Mouse (Mus musculus) brown adipose tissue, adult 24 weeks (tissue): ENCODE measurements around the gene Dmkn. TPM values are rescaled to one million over a fixed set of nuclear protein-coding genes. Genes with fewer than 3 reads are reported as not detected.
"Not testable (repeated sequence)": the region's sequence is repeated elsewhere in the genome, so short reads cannot be mapped to it uniquely, and the experiment has no call there.

Experiments used
- H3K27ac ChIP-seq: fragments of 200-500 bp; replicated peaks from 2 replicates; pipeline ENCODE4 v1.5.1; 2012; ENCODE audit warnings: low read depth, mild to moderate bottlenecking, low read length
- H3K4me1 ChIP-seq: fragments of 200-500 bp; 2 replicates; pipeline ENCODE4 v1.6.1; 2012; ENCODE audit warnings: low read length, mixed read lengths; ENCODE audit not compliant: control insufficient read depth, insufficient read depth, insufficient read length
- H3K4me3 ChIP-seq: fragments of 200-500 bp; 2 replicates; pipeline ENCODE4 v1.5.1; 2012; ENCODE audit warnings: low read depth, mild to moderate bottlenecking, low read length, moderate library complexity; ENCODE audit not compliant: insufficient read depth
- polyA plus RNA-seq: library from polyadenylated mRNA; stranded (reverse); fragments of >200 nt; gene quantifications from 2 replicates; pipeline ENCODE4 v1.2.4, GENCODE M21; 2012; ENCODE audit not compliant: missing spikeins, insufficient read depth, insufficient read length

Gene Dmkn
- polyA plus RNA-seq, 1 experiment, result 7.8 TPM

DNA sequence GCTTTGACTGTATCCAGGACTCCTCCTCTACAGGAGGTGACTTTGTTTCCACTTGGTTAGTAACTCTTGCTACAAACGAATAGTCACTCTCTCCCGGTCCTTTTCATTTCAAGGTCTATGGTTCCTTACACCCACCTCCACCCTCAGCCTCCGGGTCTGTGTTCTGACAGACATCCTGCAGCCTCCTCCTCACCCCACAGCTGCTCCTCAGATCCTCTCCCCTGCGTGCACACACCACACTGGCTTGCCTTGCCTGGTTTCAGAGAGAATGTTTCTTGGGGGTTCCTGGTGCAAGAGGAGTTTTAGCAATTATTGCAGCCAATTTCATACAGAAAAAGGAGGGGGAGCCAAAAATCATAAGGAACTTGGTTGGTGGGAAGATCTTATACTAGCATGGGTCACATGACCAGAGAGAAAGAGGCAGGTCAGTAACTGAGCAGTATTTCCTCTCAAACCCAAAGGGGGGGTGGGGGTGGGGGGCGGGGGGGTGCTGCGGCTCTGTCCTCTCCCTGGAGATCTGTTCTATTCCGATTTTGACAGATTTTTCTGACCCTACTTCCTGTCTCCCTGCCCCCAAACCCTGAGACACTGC, 57.4 kb downstream of the Dmkn start:
- no peak overlapping the region for H3K4me3 ChIP-seq
- H3K4me1 ChIP-seq, result peaks cover 3% of the 10 kb centered on the region
- H3K27ac ChIP-seq, result 0 out of 2 replicates have a peak overlapping the region, but pooled peaks have one; percentile 19

- Histone ChIP-seq H3K4me1 (peaks cover 3% of the 10 kb centered on the region), H3K4me3 (no peak overlapping the region), H3K27ac (peak overlapping the region; percentile 19; the same call in 1 of the 2 replicates)
Observed at GRCm38 (mm10) chr7:30821532-30821931, 58.0 kb downstream of the Dmkn start.

DNA sequence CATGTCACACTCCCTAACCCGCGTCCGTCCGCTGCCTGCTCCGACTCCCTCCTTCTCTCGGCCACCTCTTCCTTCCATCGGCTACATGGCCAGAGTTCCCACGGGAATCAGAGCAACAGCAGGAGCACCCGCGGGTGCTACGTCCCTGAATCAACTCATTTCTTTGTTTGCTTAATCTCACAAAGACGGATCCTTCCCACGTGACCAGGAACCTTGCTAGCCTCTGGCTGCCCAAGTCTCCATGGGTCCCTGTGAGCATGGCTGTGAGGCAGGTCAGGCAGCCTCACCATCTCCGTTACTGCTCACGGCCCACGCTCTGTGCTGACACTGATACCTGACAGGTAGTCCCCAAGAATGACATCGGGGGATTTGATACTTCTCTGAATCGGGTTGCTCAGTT, 60.1 kb downstream of the Dmkn start, which contains the start of gene Ffar2:
Gene Ffar2, minus strand, starts transcription at position 101 of the 400 bp plus-strand sequence.
- H3K4me3 ChIP-seq, result no peak within 1 kb of the TSS
- peaks cover 3% of the 10 kb centered on the region for H3K4me1 ChIP-seq
- no peak within 1 kb of the TSS for H3K27ac ChIP-seq

GRCm38 (mm10) chr7:30824306-30824705, 60.8 kb downstream of the Dmkn start:
- peaks cover 3% of the 10 kb centered on the region for H3K4me1 ChIP-seq
- H3K4me3 ChIP-seq, result no peak overlapping the region
- no peak overlapping the region for H3K27ac ChIP-seq

DNA sequence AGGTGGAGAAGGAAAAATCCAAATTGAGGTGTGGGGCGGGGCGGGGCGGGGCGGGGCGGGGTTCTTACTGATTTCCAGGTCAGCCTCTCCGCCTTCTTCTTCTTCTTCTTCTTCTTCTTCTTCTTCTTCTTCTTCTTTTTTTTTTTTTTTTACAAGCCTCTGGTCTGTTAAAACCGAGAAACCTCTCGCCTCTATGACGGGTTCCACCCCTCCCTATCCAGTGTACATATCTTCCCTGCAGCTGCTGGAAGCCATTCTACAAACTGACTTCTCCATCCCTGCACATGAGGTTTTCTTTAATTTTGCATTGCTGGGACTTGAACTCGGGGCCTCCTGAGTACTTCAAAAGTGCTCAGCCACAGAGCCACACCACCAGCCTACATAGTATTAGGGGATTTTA, 63.1 kb downstream of the Dmkn start:
- no peak overlapping the region for H3K27ac ChIP-seq
- H3K4me1 ChIP-seq, result no peaks in the 10 kb centered on the region
- no peak overlapping the region for H3K4me3 ChIP-seq

GRCm38 (mm10) chr7:30828871-30829270, 65.3 kb downstream of the Dmkn start:
- not testable (repeated sequence) for H3K4me3 ChIP-seq, H3K27ac ChIP-seq, H3K4me1 ChIP-seq

DNA sequence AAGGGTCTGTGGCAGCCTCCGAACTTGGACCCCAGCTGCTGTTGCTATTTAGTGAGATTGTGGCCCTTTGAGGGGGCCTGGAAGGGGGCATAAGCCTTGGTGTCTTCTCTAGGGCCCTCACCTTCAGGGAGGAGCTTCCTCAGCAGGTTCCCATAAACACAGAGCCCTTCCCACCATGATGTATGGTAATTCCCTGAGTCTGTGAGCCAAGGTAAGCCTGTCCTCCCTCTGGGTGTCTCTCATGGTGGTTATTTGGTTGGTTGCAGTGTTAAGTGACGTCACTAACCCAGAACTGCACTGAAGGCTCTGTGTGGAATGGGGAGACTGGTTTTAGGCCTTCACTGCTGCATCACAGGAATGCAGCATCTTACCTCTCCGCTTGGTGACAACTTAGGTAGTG, 65.9 kb downstream of the Dmkn start:
- H3K27ac ChIP-seq, result no peak overlapping the region
- no peaks in the 10 kb centered on the region for H3K4me1 ChIP-seq
- H3K4me3 ChIP-seq, result no peak overlapping the region

Other genes starting within 250 kb of the Dmkn start
- 0.40 TPM in 1 of 2 replicates, not detected in the other for gene Arhgap33, start 228.7 kb upstream of the Dmkn start, polyA plus RNA-seq
- 49.1 and 64.2 TPM in 2 replicates for gene Hspb6, start 211.6 kb upstream of the Dmkn start, polyA plus RNA-seq
- gene Proser3, start 211.5 kb upstream of the Dmkn start, polyA plus RNA-seq, result 0.95 and 4.2 TPM in 2 replicates
- 19.5 and 23.1 TPM in 2 replicates for gene Lin37, start 203.9 kb upstream of the Dmkn start, polyA plus RNA-seq
- 59.1 and 65.5 TPM in 2 replicates for gene U2af1l4, start 200.5 kb upstream of the Dmkn start, polyA plus RNA-seq
- 0.91 and 5.5 TPM in 2 replicates for gene Gm49396, start 200.4 kb upstream of the Dmkn start, polyA plus RNA-seq
- gene Psenen, start 200.1 kb upstream of the Dmkn start, polyA plus RNA-seq, result 177 and 187 TPM in 2 replicates
- gene Igflr1, start 198.3 kb upstream of the Dmkn start, polyA plus RNA-seq, result not detected in 2 replicates
- 7.1 and 16.1 TPM in 2 replicates for gene Kmt2b, start 175.0 kb upstream of the Dmkn start, polyA plus RNA-seq
- not detected in 2 replicates for gene Zbtb32, start 164.8 kb upstream of the Dmkn start, polyA plus RNA-seq
- not detected in 2 replicates for gene Upk1a, start 150.9 kb upstream of the Dmkn start, polyA plus RNA-seq
- gene Cox6b1, start 137.6 kb upstream of the Dmkn start, polyA plus RNA-seq, result 5,485 and 5,752 TPM in 2 replicates
- gene Etv2, start 127.9 kb upstream of the Dmkn start, polyA plus RNA-seq, result not detected in 2 replicates
- 24.5 and 39.6 TPM in 2 replicates for gene Rbm42, start 113.4 kb upstream of the Dmkn start, polyA plus RNA-seq
- gene Haus5, start 98.8 kb upstream of the Dmkn start, polyA plus RNA-seq, result 2.3 and 2.9 TPM in 2 replicates
- not detected in 2 replicates for gene Pmis2, start 92.2 kb upstream of the Dmkn start, polyA plus RNA-seq
- not detected in 2 replicates for gene 2200002J24Rik, start 64.8 kb upstream of the Dmkn start, polyA plus RNA-seq
- gene Atp4a, start 51.5 kb upstream of the Dmkn start, polyA plus RNA-seq, result not detected in 2 replicates
- gene Tmem147, start 34.2 kb upstream of the Dmkn start, polyA plus RNA-seq, result 209 and 275 TPM in 2 replicates
- gene Gapdhs, start 20.1 kb upstream of the Dmkn start, polyA plus RNA-seq, result not detected in 2 replicates
- 12.3 and 18.2 TPM in 2 replicates for gene Sbsn, start 12.3 kb upstream of the Dmkn start, polyA plus RNA-seq
- gene Krtdap, start 24.1 kb downstream of the Dmkn start, polyA plus RNA-seq, result 11.5 and 15.2 TPM in 2 replicates
- gene Ffar2, start 60.0 kb downstream of the Dmkn start, polyA plus RNA-seq, result 4.8 and 7.4 TPM in 2 replicates
- gene Ffar3, start 92.4 kb downstream of the Dmkn start, polyA plus RNA-seq, result not detected in 2 replicates
- gene Ffar1, start 97.8 kb downstream of the Dmkn start, polyA plus RNA-seq, result not detected in 2 replicates
- 0.40 and 0.88 TPM in 2 replicates for gene Cd22, start 116.6 kb downstream of the Dmkn start, polyA plus RNA-seq
- gene Mag, start 151.1 kb downstream of the Dmkn start, polyA plus RNA-seq, result not detected in 2 replicates
- not detected in 2 replicates for gene Hamp2, start 160.9 kb downstream of the Dmkn start, polyA plus RNA-seq
- gene Hamp, start 180.3 kb downstream of the Dmkn start, polyA plus RNA-seq, result 4.4 TPM in 1 of 2 replicates, not detected in the other
- 66.8 and 103 TPM in 2 replicates for gene Usf2, start 193.0 kb downstream of the Dmkn start, polyA plus RNA-seq
- gene Lsr, start 209.7 kb downstream of the Dmkn start, polyA plus RNA-seq, result 1.1 TPM in 1 of 2 replicates, not detected in the other
- not detected in 2 replicates for gene Fam187b, start 210.0 kb downstream of the Dmkn start, polyA plus RNA-seq